Mouse (Mus musculus) stomach, postnatal 0 days (tissue): Measurements from ENCODE around the gene Eef1a2. TPM values are rescaled to one million over a fixed set of nuclear protein-coding genes. Genes with fewer than 3 reads are reported as not detected.

Source experiments
- ATAC-seq: fragments of 200-750 bp; cut with Nextera tagmentation; 2 replicates; pipeline ENCODE4 v1.8.0; 2017; ENCODE audit not compliant: low FRiP score, low TSS enrichment
- DNase-seq: peaks from one replicate; pipeline ENCODE4 v3.0.0-alpha.2; 2016; ENCODE audit warnings: low spot score
- H3K27ac ChIP-seq: fragments of 300-500 bp; sonication (generic); replicated peaks from 2 replicates; pipeline ENCODE4 v1.5.1; 2014; ENCODE audit warnings: mild to moderate bottlenecking, control low read depth
- H3K27me3 ChIP-seq: fragments of 300-500 bp; sonication (generic); 2 replicates; pipeline ENCODE4 v1.6.1; 2014; ENCODE audit warnings: low read length; ENCODE audit not compliant: control insufficient read depth, insufficient read depth
- H3K36me3 ChIP-seq: fragments of 300-500 bp; sonication (generic); 2 replicates; pipeline ENCODE4 v1.6.1; 2014; ENCODE audit warnings: low read length, mixed read lengths; ENCODE audit not compliant: control insufficient read depth, insufficient read depth
- H3K4me1 ChIP-seq: fragments of 300-500 bp; sonication (generic); replicated peaks from 2 replicates; pipeline ENCODE4 v1.6.1; 2014; ENCODE audit warnings: antibody characterized with exemption; ENCODE audit not compliant: control insufficient read depth, insufficient read depth
- H3K4me2 ChIP-seq: fragments of 300-500 bp; sonication (generic); replicated peaks from 2 replicates; pipeline ENCODE4 v1.6.1; 2014; ENCODE audit warnings: low read depth, mild to moderate bottlenecking, control low read depth, moderate library complexity
- H3K4me3 ChIP-seq: fragments of 300-500 bp; sonication (generic); 2 replicates; pipeline ENCODE4 v1.5.1; 2014; ENCODE audit warnings: low read depth, low read length, control low read depth
- H3K9ac ChIP-seq: fragments of 300-500 bp; sonication (generic); 2 replicates; pipeline ENCODE4 v1.6.1; 2014; ENCODE audit warnings: mild to moderate bottlenecking, low read length, control low read depth, mixed read lengths
- H3K9me3 ChIP-seq: fragments of 300-500 bp; sonication (generic); 2 replicates; pipeline ENCODE4 v1.6.1; 2016; ENCODE audit warnings: low read length; ENCODE audit not compliant: control insufficient read depth
- CTCF ChIP-seq: IDR thresholded peaks from 2 replicates; pipeline ENCODE4 v1.5.1; 2016; ENCODE audit warnings: antibody characterized with exemption, low read depth, mild to moderate bottlenecking, moderate library complexity
- EP300 ChIP-seq: optimal IDR thresholded peaks from 2 replicates; pipeline ENCODE3; 2016; ENCODE audit warnings: antibody characterized with exemption
- WGBS: fragments of 180-500 bp; shearing (Covaris S2); extraction: QIAGEN DNeasy Blood & Tissue Kit; methylation state at CpG from one replicate; pipeline ENCODE4 v1.1.7; 2014; 5-methylcytosine and 5-hydroxymethylcytosine counted together
- polyA plus RNA-seq: library from polyadenylated mRNA; unstranded; fragments of >200 nt; fragmentation: Nextera tagmentation; extraction: Ambion mirVana; gene quantifications from 2 replicates; pipeline ENCODE4 v1.2.1, GENCODE M21; 2015

Eef1a2 gene
- polyA plus RNA-seq, 1 experiment from 2014 or later: 0.40 TPM

DNA sequence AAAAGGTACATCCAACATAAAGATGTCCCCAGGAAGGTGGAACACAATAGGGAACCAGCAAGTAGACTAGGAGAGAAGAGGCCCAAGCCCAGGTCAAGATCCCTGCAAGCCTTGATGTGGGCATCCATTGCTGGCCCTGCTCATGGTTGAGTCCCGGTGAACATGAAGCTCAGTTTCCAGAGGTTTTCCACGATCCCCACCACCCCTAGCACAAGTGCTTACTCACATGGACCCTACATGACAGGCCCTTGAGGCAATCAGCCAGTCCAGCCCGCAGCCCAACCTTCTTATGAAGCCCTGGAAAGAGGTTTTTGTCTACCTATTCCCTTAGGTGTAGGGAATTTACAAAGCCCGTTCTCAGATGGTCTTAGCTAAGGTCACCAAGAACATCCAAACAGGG lies 366 bp upstream of the Eef1a2 start:
- no peaks in the 10 kb centered on the region for H3K9me3 ChIP-seq
- no peak overlapping the region for H3K27ac ChIP-seq
- DNase-seq (no peak), ATAC-seq (no peak)
- H3K36me3 ChIP-seq: no peaks in the 10 kb centered on the region
- no peaks in the 10 kb centered on the region for H3K4me1 ChIP-seq
- 0 out of 2 replicates have a peak, but pooled peaks cover 2% of the 10 kb centered on the region for H3K27me3 ChIP-seq
- TF ChIP-seq EP300 (no peak), CTCF (no peak)
- no peak overlapping the region for H3K4me3 ChIP-seq
- H3K4me2 ChIP-seq: no peak overlapping the region
- 84% methylated on average over 4 of the region's 4 CpGs for WGBS
- H3K9ac ChIP-seq: no peak overlapping the region

DNA sequence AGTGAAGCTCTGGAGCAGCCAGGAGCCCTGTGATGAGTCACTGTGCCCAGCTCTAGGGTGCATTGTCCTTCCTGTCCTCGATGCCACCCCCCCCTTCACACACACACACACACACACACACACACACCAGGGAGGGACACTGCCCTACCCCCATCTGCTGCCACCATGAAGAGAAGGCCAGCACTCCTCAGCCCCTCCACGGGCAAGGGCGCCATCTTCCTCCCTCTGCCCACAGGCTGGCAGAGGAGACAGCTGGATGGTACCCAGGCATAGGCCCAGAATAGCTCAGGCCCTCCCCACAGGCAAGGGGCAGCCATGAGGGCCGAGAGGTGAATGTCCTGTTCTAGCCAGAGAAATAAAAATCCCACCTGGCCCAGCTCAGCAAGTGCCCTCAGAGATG lies 1.0 kb downstream of the Eef1a2 start:
- Histone ChIP-seq H3K4me1 (no peaks in the 10 kb centered on the region), H3K4me3 (no peak overlapping the region), H3K4me2 (no peak overlapping the region), H3K9ac (no peak overlapping the region), H3K36me3 (no peaks in the 10 kb centered on the region), H3K9me3 (no peaks in the 10 kb centered on the region), H3K27ac (no peak overlapping the region), H3K27me3 (0 out of 2 replicates have a peak, but pooled peaks cover 2% of the 10 kb centered on the region)
- DNase-seq: no peak
- ATAC-seq: no peak
- WGBS: 70% methylated on average over 4 of the region's 4 CpGs
- no peak for TF ChIP-seq CTCF
- no peak for TF ChIP-seq EP300

DNA sequence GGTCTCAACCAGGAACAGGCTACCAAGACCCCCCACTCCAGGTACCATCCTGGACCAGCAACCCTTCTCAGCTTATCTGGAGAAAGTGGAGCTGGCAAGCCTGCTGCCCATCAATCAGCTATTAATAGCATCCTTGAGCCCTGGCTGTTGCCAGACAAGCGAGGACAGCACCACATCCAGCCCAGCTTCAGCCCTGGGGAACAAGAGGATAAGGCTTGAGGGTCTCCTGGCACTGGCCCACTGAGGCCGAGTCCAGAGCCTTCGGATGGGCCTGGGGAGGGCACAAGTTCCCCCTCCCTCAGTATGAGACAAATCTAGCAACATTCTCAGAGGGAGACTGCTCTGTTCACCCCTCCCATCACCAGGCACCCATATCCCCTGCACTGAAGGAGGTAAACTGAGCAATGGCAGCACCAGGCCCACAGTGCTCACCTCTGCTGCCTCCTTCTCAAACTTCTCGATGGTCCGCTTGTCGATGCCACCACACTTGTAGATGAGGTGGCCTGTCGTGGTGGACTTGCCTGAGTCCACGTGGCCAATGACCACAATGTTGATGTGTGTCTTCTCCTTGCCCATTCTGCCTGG lies 1.9 kb downstream of the Eef1a2 start:
- H3K27me3 ChIP-seq: 0 out of 2 replicates have a peak, but pooled peaks cover 2% of the 10 kb centered on the region

DNA sequence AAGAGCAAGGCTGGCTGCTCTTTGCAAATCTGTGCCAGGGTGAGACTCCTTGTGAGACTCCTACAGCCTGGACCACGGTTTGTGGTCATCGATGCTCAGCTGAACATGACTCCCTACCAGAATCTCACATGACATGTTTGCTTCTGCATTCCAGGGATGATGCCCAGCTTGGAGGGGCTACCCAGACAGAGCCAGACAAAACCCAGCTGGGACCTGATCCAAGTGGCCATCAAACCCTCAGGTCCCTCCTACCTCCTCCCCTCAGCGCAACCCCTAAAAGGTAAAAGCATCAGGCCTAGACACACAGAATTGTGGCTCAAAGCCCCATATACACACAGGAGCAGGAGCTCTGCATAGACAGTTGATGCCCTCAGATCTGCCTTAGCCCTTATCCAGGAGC lies 2.5 kb downstream of the Eef1a2 start:
- Histone ChIP-seq H3K4me1 (no peaks in the 10 kb centered on the region), H3K9me3 (no peaks in the 10 kb centered on the region), H3K36me3 (no peaks in the 10 kb centered on the region), H3K27me3 (0 out of 2 replicates have a peak, but pooled peaks cover 2% of the 10 kb centered on the region), H3K4me3 (no peak overlapping the region), H3K4me2 (no peak overlapping the region), H3K9ac (no peak overlapping the region), H3K27ac (no peak overlapping the region)
- 79% methylated on average over 3 of the region's 3 CpGs for WGBS
- ATAC-seq: no peak
- DNase-seq: no peak
- no peak for TF ChIP-seq EP300
- TF ChIP-seq CTCF: no peak

More for the DNA sequence above, 1.9 kb downstream of the Eef1a2 start:
- Histone ChIP-seq H3K4me3 (no peak overlapping the region), H3K4me1 (no peaks in the 10 kb centered on the region), H3K9ac (no peak overlapping the region), H3K9me3 (no peaks in the 10 kb centered on the region), H3K4me2 (no peak overlapping the region), H3K36me3 (no peaks in the 10 kb centered on the region), H3K27ac (no peak overlapping the region)
- TF ChIP-seq CTCF (no peak), EP300 (no peak)
- WGBS: 75% methylated on average over 8 of the region's 8 CpGs
- ATAC-seq: no peak
- no peak for DNase-seq

DNA sequence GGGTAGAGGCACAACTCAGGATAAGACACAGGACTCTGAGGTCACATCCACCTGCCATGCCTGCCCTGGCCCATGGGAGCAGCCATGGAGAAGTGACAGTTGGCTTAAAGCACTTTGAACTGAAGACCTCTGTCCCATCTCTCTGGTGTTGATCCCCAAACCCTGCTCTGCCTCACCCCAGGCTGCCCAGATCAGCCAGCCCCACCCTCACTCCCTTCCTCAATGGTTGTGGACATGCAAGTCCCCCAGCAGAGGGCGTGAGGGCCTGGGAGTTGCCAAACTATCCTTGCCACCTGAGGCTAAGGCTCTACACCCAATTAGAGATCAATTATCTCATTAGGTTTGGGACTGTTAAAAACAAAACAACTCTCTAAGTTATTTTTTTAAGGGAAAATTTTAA lies 3.0 kb downstream of the Eef1a2 start:
- H3K9ac ChIP-seq: no peak overlapping the region
- no peaks in the 10 kb centered on the region for H3K9me3 ChIP-seq
- TF ChIP-seq CTCF: peak; percentile 65
- no peak for TF ChIP-seq EP300
- DNase-seq (peak; percentile 46), ATAC-seq (no peak)
- H3K36me3 ChIP-seq: no peaks in the 10 kb centered on the region
- WGBS: 0% methylated on average over 1 of the region's 1 CpGs
- no peak overlapping the region for H3K4me2 ChIP-seq
- no peak overlapping the region for H3K4me3 ChIP-seq
- H3K27ac ChIP-seq: no peak overlapping the region
- no peaks in the 10 kb centered on the region for H3K4me1 ChIP-seq
- 0 out of 2 replicates have a peak, but pooled peaks cover 2% of the 10 kb centered on the region for H3K27me3 ChIP-seq

DNA sequence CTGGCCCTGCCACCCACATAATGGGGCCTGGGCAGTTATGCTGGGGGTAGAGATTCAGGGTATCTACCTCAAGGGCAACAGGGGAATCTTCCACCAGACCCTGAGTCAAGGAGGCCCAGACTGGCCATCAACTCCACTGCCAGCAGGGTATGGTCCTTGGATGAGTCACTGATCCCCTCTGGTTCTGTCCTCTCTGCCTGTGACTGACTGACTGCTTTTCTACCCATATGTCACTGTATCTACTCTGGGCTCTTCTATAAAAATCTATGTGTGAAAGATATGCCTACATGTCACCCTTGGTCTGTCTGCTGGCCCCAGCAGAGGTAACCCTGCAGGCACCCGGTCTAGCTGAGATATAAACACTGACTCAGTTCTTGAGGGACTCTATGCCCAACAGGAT lies 3.7 kb downstream of the Eef1a2 start:
- Histone ChIP-seq H3K27ac (no peak overlapping the region), H3K27me3 (0 out of 2 replicates have a peak, but pooled peaks cover 2% of the 10 kb centered on the region), H3K4me1 (no peaks in the 10 kb centered on the region), H3K9me3 (no peaks in the 10 kb centered on the region), H3K9ac (no peak overlapping the region), H3K36me3 (no peaks in the 10 kb centered on the region), H3K4me3 (no peak overlapping the region), H3K4me2 (no peak overlapping the region)
- 85% methylated on average over 1 of the region's 1 CpGs for WGBS
- no peak for TF ChIP-seq CTCF
- TF ChIP-seq EP300: no peak
- no peak for ATAC-seq
- no peak for DNase-seq
